Mouse (Mus musculus) stomach, postnatal 0 days (tissue): ENCODE results near the gene Ankzf1. TPM values are rescaled to one million over a fixed set of nuclear protein-coding genes. Genes with fewer than 3 reads are reported as not detected.
A peak's percentile ranks its signal among the peaks of the same experiment; 100 is the strongest.
"Not testable (repeated sequence)": the region's sequence is repeated elsewhere in the genome, so short reads cannot be mapped to it uniquely, and the experiment has no call there.

Source experiments
- ATAC-seq: fragments of 200-750 bp; cut with Nextera tagmentation; 2 replicates; pipeline ENCODE4 v1.8.0; 2017; ENCODE audit not compliant: low FRiP score, low TSS enrichment
- DNase-seq: peaks from one replicate; pipeline ENCODE4 v3.0.0-alpha.2; 2016; ENCODE audit warnings: low spot score
- H3K27ac ChIP-seq: fragments of 300-500 bp; sonication (generic); replicated peaks from 2 replicates; pipeline ENCODE4 v1.5.1; 2014; ENCODE audit warnings: mild to moderate bottlenecking, control low read depth
- H3K27me3 ChIP-seq: fragments of 300-500 bp; sonication (generic); 2 replicates; pipeline ENCODE4 v1.6.1; 2014; ENCODE audit warnings: low read length; ENCODE audit not compliant: control insufficient read depth, insufficient read depth
- H3K36me3 ChIP-seq: fragments of 300-500 bp; sonication (generic); 2 replicates; pipeline ENCODE4 v1.6.1; 2014; ENCODE audit warnings: low read length, mixed read lengths; ENCODE audit not compliant: control insufficient read depth, insufficient read depth
- H3K4me1 ChIP-seq: fragments of 300-500 bp; sonication (generic); replicated peaks from 2 replicates; pipeline ENCODE4 v1.6.1; 2014; ENCODE audit warnings: antibody characterized with exemption; ENCODE audit not compliant: control insufficient read depth, insufficient read depth
- H3K4me2 ChIP-seq: fragments of 300-500 bp; sonication (generic); replicated peaks from 2 replicates; pipeline ENCODE4 v1.6.1; 2014; ENCODE audit warnings: low read depth, mild to moderate bottlenecking, control low read depth, moderate library complexity
- H3K4me3 ChIP-seq: fragments of 300-500 bp; sonication (generic); 2 replicates; pipeline ENCODE4 v1.5.1; 2014; ENCODE audit warnings: low read depth, low read length, control low read depth
- H3K9ac ChIP-seq: fragments of 300-500 bp; sonication (generic); 2 replicates; pipeline ENCODE4 v1.6.1; 2014; ENCODE audit warnings: mild to moderate bottlenecking, low read length, control low read depth, mixed read lengths
- H3K9me3 ChIP-seq: fragments of 300-500 bp; sonication (generic); 2 replicates; pipeline ENCODE4 v1.6.1; 2016; ENCODE audit warnings: low read length; ENCODE audit not compliant: control insufficient read depth
- CTCF ChIP-seq: IDR thresholded peaks from 2 replicates; pipeline ENCODE4 v1.5.1; 2016; ENCODE audit warnings: antibody characterized with exemption, low read depth, mild to moderate bottlenecking, moderate library complexity
- EP300 ChIP-seq: optimal IDR thresholded peaks from 2 replicates; pipeline ENCODE3; 2016; ENCODE audit warnings: antibody characterized with exemption
- WGBS: fragments of 180-500 bp; shearing (Covaris S2); extraction: QIAGEN DNeasy Blood & Tissue Kit; methylation state at CpG from one replicate; pipeline ENCODE4 v1.1.7; 2014; 5-methylcytosine and 5-hydroxymethylcytosine counted together
- polyA plus RNA-seq: library from polyadenylated mRNA; unstranded; fragments of >200 nt; fragmentation: Nextera tagmentation; extraction: Ambion mirVana; gene quantifications from 2 replicates; pipeline ENCODE4 v1.2.1, GENCODE M21; 2015

Gene Ankzf1
- polyA plus RNA-seq, 1 experiment from 2014 or later = 12.9 TPM

DNA sequence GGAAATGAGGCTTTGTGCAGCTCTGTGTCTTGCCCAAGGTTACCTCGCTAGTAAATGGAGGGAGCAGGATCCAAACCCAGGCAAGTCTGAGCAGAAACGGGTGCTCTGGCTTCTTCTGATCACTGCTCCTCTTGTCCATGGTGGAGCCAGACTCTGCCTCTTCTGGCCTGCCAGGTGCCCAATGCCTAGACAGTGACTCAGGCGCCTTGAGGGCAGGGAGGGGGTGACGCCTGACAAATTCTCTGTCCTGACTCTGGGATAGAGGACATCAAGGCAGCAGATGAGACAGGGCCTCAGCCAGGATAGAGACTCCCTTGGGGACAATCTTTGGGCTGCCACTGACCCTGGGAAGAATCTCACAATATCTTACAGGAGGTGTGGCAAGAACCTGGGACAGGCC lies 39.3 kb downstream of the Ankzf1 start:
- peak overlapping the region; percentile 70 for H3K27ac ChIP-seq
- no peaks in the 10 kb centered on the region for H3K9me3 ChIP-seq
- no peak for TF ChIP-seq CTCF
- TF ChIP-seq EP300 = no peak
- no peak overlapping the region for H3K4me3 ChIP-seq
- H3K9ac ChIP-seq = no peak overlapping the region
- ATAC-seq (no peak), DNase-seq (no peak)
- WGBS = 74% methylated on average over 4 of the region's 4 CpGs
- no peaks in the 10 kb centered on the region for H3K36me3 ChIP-seq
- H3K4me2 ChIP-seq = no peak overlapping the region
- H3K4me1 ChIP-seq = no peaks in the 10 kb centered on the region
- H3K27me3 ChIP-seq = no peaks in the 10 kb centered on the region

GRCm38 (mm10) chr1:75231664-75232152 lies 39.8 kb downstream of the Ankzf1 start, which contains the start of gene A630095N17Rik:
TSS of gene A630095N17Rik (minus strand) at chr1:75232102.
- Histone ChIP-seq H3K4me3 (no peak within 1 kb of the TSS), H3K27me3 (no peaks in the 10 kb centered on the region), H3K4me2 (no peak within 1 kb of the TSS), H3K9me3 (no peaks in the 10 kb centered on the region), H3K27ac (peak within 1 kb of the TSS; percentile 70), H3K36me3 (no peaks in the 10 kb centered on the region), H3K9ac (no peak within 1 kb of the TSS), H3K4me1 (no peaks in the 10 kb centered on the region)
- DNase-seq (no peak), ATAC-seq (no peak)
- 60% methylated on average over 5 of the region's 5 CpGs for WGBS
- TF ChIP-seq CTCF (no peak), EP300 (no peak)

DNA sequence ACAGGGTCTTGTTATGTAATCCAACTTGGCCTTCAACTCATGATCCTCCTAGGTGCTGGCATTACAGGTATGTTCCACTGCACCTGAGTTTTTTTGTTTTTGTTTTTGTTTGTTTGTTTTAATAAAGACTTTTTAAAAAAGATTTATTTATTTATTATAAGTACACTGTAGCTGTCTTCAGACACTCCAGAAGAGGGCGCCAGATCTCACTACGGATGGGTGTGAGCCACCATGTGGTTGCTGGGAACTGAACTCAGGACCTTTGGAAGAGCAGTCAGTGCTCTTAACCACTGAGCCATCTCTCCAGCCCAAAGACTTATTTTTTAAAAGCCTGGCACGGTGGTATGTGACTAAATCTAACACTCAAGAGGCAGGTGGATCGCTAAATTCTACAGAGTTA lies 40.5 kb downstream of the Ankzf1 start:
- H3K4me2 ChIP-seq, H3K4me1 ChIP-seq, H3K4me3 ChIP-seq, H3K27me3 ChIP-seq, H3K36me3 ChIP-seq, DNase-seq, H3K9me3 ChIP-seq, ATAC-seq, H3K9ac ChIP-seq, H3K27ac ChIP-seq: not testable (repeated sequence)
- WGBS = 78% methylated on average over 4 of the region's 4 CpGs
- peak; percentile 30 for TF ChIP-seq CTCF

GRCm38 (mm10) chr1:75234606-75235005 lies 42.7 kb downstream of the Ankzf1 start:
- H3K4me1 ChIP-seq = no peaks in the 10 kb centered on the region
- DNase-seq (peak; percentile 74), ATAC-seq (peak; percentile 27; the same call in 1 of the 2 replicates)
- no peak overlapping the region for H3K27ac ChIP-seq
- no peak overlapping the region; the same call in 1 of the 2 replicates for H3K4me3 ChIP-seq
- H3K9me3 ChIP-seq = no peaks in the 10 kb centered on the region
- H3K27me3 ChIP-seq = no peaks in the 10 kb centered on the region
- H3K36me3 ChIP-seq = 0 out of 2 replicates have a peak, but pooled peaks cover 2% of the 10 kb centered on the region
- H3K4me2 ChIP-seq = no peak overlapping the region
- TF ChIP-seq CTCF (peak; percentile 81), EP300 (no peak)
- H3K9ac ChIP-seq = no peak overlapping the region
- WGBS = 2% methylated on average over 8 of the region's 8 CpGs

DNA sequence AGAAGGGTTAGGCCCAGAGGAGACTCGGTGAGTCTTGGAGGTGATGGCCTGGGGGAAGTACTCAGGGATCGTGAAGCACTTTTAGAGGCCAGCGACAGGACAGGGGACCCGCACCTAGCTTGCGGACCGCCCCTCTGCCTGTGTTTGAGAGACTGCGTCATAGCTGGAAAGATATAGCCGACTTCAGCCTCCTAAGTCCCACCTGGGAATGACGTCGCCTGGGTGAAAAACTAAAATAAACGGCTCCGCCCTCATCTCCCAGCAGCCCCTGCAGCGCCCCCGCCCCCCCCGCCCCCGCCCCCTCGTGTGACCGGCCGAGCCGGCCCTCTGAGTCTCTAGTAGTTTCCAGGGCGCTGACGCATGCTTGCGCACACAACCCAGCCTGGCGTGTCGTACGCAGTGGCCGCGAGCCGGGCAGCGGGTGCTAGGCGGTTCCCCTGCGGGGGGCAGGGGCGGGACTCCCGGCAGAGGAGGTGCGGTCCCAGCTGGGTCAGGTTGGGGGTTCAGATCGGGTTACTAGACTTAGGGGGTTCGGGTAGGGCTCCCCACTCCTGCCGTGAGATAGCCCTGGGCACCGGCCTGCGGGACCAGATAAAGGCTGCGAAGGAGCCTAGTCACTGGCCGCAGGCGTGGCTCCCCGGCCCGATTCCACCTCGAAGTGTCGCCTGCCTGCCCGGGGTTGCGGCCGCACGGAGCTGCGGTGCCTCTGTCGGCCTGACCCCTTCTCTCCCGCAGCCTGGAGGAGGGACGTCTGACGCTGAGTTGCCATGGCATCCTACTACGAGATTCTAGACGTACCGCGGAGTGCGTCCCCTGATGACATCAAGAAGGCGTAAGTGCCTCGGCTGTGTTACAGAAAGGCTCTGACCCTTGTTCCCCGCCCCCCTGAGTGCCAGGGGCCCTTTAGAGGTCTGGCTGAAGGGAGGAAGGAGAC lies 44.4 kb downstream of the Ankzf1 start, which contains the start of gene Dnajb2:
Dnajb2 (plus strand) TSS at position 290 of the 934 bp plus-strand sequence.
- Histone ChIP-seq H3K27me3 (no peaks in the 10 kb centered on the region), H3K4me1 (no peaks in the 10 kb centered on the region), H3K4me2 (peak within 1 kb of the TSS; percentile 91), H3K4me3 (peak within 1 kb of the TSS; percentile 70), H3K27ac (peak within 1 kb of the TSS; percentile 91), H3K36me3 (peaks cover 6% of the 10 kb centered on the region; the same call in 1 of the 2 replicates), H3K9ac (peak within 1 kb of the TSS; percentile 72), H3K9me3 (no peaks in the 10 kb centered on the region)
- ATAC-seq (peak; percentile 96), DNase-seq (peak; percentile 94)
- WGBS = under 1% methylated on average over 56 of the region's 64 CpGs
- no peak for TF ChIP-seq EP300
- TF ChIP-seq CTCF = no peak

DNA sequence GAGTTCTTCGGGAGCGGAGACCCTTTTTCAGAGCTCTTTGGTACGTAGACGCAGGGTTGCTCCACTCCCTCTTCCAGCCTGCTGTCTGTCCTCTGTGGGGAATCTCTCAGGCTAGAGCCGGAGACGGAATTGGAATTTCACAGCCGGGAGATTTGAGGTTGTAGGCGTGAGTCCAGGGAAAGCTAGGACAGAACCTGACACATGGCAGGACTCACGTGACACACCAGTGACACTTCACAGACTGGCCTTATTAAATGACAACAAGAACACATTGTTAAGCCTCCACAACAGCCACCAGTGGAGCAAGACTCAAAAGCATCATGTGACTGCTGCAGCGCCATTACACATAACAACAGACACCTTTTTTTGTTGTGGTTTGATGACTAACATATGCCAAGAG lies 47.6 kb downstream of the Ankzf1 start:
- no peaks in the 10 kb centered on the region for H3K9me3 ChIP-seq
- H3K27me3 ChIP-seq = no peaks in the 10 kb centered on the region
- TF ChIP-seq EP300 = no peak
- TF ChIP-seq CTCF = no peak
- WGBS = 83% methylated on average over 10 of the region's 10 CpGs
- DNase-seq = no peak
- no peak overlapping the region for H3K4me3 ChIP-seq
- H3K4me2 ChIP-seq = no peak overlapping the region
- peaks cover 16% of the 10 kb centered on the region; the same call in 1 of the 2 replicates for H3K36me3 ChIP-seq
- ATAC-seq = no peak
- H3K4me1 ChIP-seq = no peaks in the 10 kb centered on the region
- H3K9ac ChIP-seq = no peak overlapping the region
- H3K27ac ChIP-seq = no peak overlapping the region
